Mouse (Mus musculus) limb, embryonic 10.5 days (tissue): Measurements from ENCODE around the gene Slc2a13. TPM values are rescaled to one million over a fixed set of nuclear protein-coding genes. Genes with fewer than 3 reads are reported as not detected.

ENCODE experiments used
- polyA plus RNA-seq: library from polyadenylated mRNA; unstranded; fragments of >200 nt; fragmentation: Nextera tagmentation; extraction: Ambion mirVana; gene quantifications from 2 replicates; pipeline ENCODE4 v1.2.1, GENCODE M21; 2016

The Slc2a13 gene
- polyA plus RNA-seq, 1 experiment from 2014 or later: 0.99 TPM

Other genes with a start within 250 kb of the Slc2a13 start
- gene Lrrk2, start 99.9 kb upstream of the Slc2a13 start, polyA plus RNA-seq: 1.4 and 2.0 TPM in 2 replicates